Mouse (Mus musculus) CH12.LX (cell line): ENCODE results near the gene Rsrc1.

Source experiments
- CHD2 ChIP-seq: IDR thresholded peaks from 2 replicates; pipeline ENCODE4 v1.6.1; 2011; ENCODE audit warnings: low read length, improper control_type of control experiment
- CTCF ChIP-seq, 2 experiments: IDR thresholded peaks in 1 of 2; conservative IDR thresholded peaks in 1 of 2; 2 replicates each; pipeline ENCODE4 v1.5.1; 2011 to 2012; ENCODE audit warnings: low read depth in 2 of 2, low read length in 2 of 2, improper control_type of control experiment in 1 of 2, inconsistent platforms in 1 of 2, mild to moderate bottlenecking in 1 of 2, moderate library complexity in 1 of 2
- EP300 ChIP-seq: IDR thresholded peaks from 2 replicates; pipeline ENCODE4 v1.6.1; 2011; ENCODE audit warnings: low read length, improper control_type of control experiment
- MAX ChIP-seq: IDR thresholded peaks from 2 replicates; pipeline ENCODE4 v1.6.1; 2011; ENCODE audit warnings: low read length, improper control_type of control experiment
- PAX5 ChIP-seq: IDR thresholded peaks from 2 replicates; pipeline ENCODE4 v1.6.1; 2012; ENCODE audit warnings: low read length, inconsistent platforms, mixed read lengths
- POLR2A ChIP-seq: IDR thresholded peaks from 2 replicates; pipeline ENCODE4 v1.6.1; 2011; ENCODE audit warnings: low read depth, mild to moderate bottlenecking, improper control_type of control experiment, low read length
- POLR2AphosphoS2 ChIP-seq: IDR thresholded peaks from 2 replicates; pipeline ENCODE4 v1.6.1; 2011; ENCODE audit warnings: low read depth, low read length, improper control_type of control experiment
- RCOR1 ChIP-seq: conservative IDR thresholded peaks from 2 replicates; pipeline ENCODE4 v1.6.1; 2012; ENCODE audit warnings: low read depth, mild to moderate bottlenecking, inconsistent platforms, low read length, improper control_type of control experiment
- SIN3A ChIP-seq: IDR thresholded peaks from 2 replicates; pipeline ENCODE4 v1.6.1; 2012; ENCODE audit warnings: low read length, improper control_type of control experiment, inconsistent platforms
- TCF12 ChIP-seq: IDR thresholded peaks from 2 replicates; pipeline ENCODE4 v1.6.1; 2014; ENCODE audit warnings: low read depth, mild to moderate bottlenecking, inconsistent platforms, low read length, improper control_type of control experiment
- USF1 ChIP-seq: IDR thresholded peaks from 2 replicates; pipeline ENCODE4 v1.6.1; 2014; ENCODE audit warnings: low read depth, mild to moderate bottlenecking, inconsistent platforms, low read length, improper control_type of control experiment
- ZMIZ1 ChIP-seq: IDR thresholded peaks from 2 replicates; pipeline ENCODE4 v1.6.1; 2012; ENCODE audit warnings: low read depth, mild to moderate bottlenecking, inconsistent platforms, low read length, improper control_type of control experiment
- ZNF384 ChIP-seq: IDR thresholded peaks from 2 replicates; pipeline ENCODE4 v1.6.1; 2012; ENCODE audit warnings: low read depth, low read length, improper control_type of control experiment, inconsistent platforms

DNA sequence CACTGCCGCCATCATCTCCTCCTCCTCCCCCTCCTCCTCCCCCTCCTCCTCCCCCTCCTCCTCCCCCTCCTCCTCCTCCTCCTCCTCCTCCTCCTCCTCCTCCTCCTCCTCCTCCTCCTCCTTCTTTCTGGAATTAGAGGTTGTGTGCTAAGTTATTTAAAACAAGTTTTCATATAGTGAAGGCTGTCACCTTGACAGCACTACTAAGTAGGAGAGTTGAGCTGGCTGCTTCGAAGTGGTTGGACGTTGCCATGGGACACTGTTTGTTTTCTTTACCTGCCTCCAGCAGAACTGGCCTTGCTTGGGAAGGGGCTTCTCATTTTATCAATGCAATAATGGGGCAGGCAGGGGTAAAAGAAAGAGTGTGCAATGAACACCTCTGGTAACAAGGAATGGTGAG lies 393.9 kb downstream of the Rsrc1 start, which contains the start of gene Gm17402:
- TF ChIP-seq CTCF (conservative IDR thresholded peaks at IDR 0.05 in 1 of 2, IDR thresholded peaks at IDR 0.05 in 1 of 2; ENCODE audit: low read depth in 2 of 2, low read length in 2 of 2) (no peak), ZMIZ1 (no peak), CHD2 (no peak), RCOR1 (no peak), EP300 (no peak), PAX5 (no peak), POLR2A (no peak), ZNF384 (no peak), TCF12 (no peak), USF1 (no peak), SIN3A (no peak), MAX (no peak), POLR2AphosphoS2 (no peak)
